Mouse (Mus musculus) spleen, adult 2 months (tissue): ENCODE data around the gene Sf1.
A peak's percentile ranks its signal among the peaks of the same experiment; 100 is the strongest.

Experiments used
- CTCF ChIP-seq: fragments of 200-500 bp; IDR thresholded peaks from 2 replicates; pipeline ENCODE4 v1.5.1; 2011; ENCODE audit warnings: mild to moderate bottlenecking, inconsistent platforms; ENCODE audit not compliant: insufficient read depth, insufficient read length, insufficient replicate concordance; ENCODE audit errors: extremely low read depth
- POLR2A ChIP-seq: fragments of 200-500 bp; IDR thresholded peaks from 2 replicates; pipeline ENCODE4 v1.6.1; 2011; ENCODE audit warnings: low read depth, low read length, inconsistent platforms

DNA sequence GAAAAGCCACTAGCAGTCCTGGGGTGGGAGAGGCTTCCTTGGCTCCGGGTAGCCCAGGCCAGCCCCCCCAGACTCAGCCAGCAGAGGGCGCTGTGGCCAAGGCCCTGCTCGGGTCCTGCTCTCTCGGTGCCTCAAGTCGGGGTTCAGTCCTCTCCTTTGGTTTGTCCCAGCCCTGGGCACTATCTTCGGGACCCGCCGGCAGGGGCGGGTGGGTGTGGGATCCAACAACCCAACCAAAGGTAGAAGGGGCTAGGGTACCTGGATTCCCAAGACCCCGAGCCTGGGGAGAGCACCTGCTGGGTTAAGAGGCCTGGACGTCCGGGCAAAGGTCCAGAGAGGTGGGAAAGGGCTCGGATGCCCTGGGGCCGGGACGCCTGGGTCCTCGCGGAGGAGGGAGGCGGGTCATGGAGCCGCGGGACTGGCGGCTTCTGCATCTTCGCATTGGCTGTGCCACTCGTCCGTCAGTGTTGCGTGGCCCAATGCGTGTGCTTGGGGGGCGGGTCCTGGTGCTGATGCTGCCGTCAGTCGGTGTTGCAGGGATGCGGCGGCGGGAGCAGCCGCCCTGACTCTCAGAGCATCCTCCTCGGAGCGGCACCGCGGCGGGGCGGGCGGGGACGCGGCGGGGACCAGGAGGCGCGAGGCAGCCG is 54.9 kb downstream of the Sf1 start, which contains the start of gene Nrxn2:
- TF ChIP-seq POLR2A (no peak), CTCF (peak; percentile 97)
